Mouse (Mus musculus) forelimb bud, embryonic 11.5 days (tissue): ENCODE measurements around the gene Rhbdl3.

Experiments
- DNase-seq: peaks from one replicate; pipeline ENCODE4 v3.0.0-alpha.2; 2012; ENCODE audit warnings: low read depth, low spot score

Rhbdl3 gene

GRCm38 (mm10) chr11:80300551-80301315 lies at the start of gene Rhbdl3:
Rhbdl3 (plus strand) TSS chr11:80300912.
- no peak for DNase-seq

GRCm38 (mm10) chr11:80264137-80264536 lies 36.6 kb upstream of the Rhbdl3 start:
- no peak for DNase-seq

- DNase-seq: no peak
Observed at GRCm38 (mm10) chr11:80271096-80271495, 29.6 kb upstream of the Rhbdl3 start.

GRCm38 (mm10) chr11:80275011-80275410 lies 25.7 kb upstream of the Rhbdl3 start:
- DNase-seq: no peak

GRCm38 (mm10) chr11:80278054-80278453 lies 22.7 kb upstream of the Rhbdl3 start:
- DNase-seq: no peak

- no peak for DNase-seq
Observed at GRCm38 (mm10) chr11:80283786-80284185, 16.9 kb upstream of the Rhbdl3 start.

- no peak for DNase-seq
Observed at GRCm38 (mm10) chr11:80284641-80285040, 16.1 kb upstream of the Rhbdl3 start.

GRCm38 (mm10) chr11:80287150-80287549 lies 13.6 kb upstream of the Rhbdl3 start:
- DNase-seq: peak; percentile 78

- peak; percentile 60 for DNase-seq
Observed at GRCm38 (mm10) chr11:80289701-80290445, 10.8 kb upstream of the Rhbdl3 start.

GRCm38 (mm10) chr11:80291004-80291403 lies 9.7 kb upstream of the Rhbdl3 start:
- no peak for DNase-seq

- DNase-seq: no peak
Observed at GRCm38 (mm10) chr11:80292463-80292862, 8.2 kb upstream of the Rhbdl3 start.

- DNase-seq: no peak
Observed at GRCm38 (mm10) chr11:80295066-80295465, 5.6 kb upstream of the Rhbdl3 start.

GRCm38 (mm10) chr11:80295785-80296184 lies 4.9 kb upstream of the Rhbdl3 start:
- no peak for DNase-seq

GRCm38 (mm10) chr11:80299513-80300235 lies 1.0 kb upstream of the Rhbdl3 start:
- DNase-seq: no peak

- no peak for DNase-seq
Observed at GRCm38 (mm10) chr11:80301316-80302045, 769 bp downstream of the Rhbdl3 start.

- no peak for DNase-seq
Observed at GRCm38 (mm10) chr11:80302046-80302390, 1.3 kb downstream of the Rhbdl3 start.

- DNase-seq: peak; percentile 57
Observed at GRCm38 (mm10) chr11:80302536-80302935, 1.8 kb downstream of the Rhbdl3 start.

GRCm38 (mm10) chr11:80303746-80304145 lies 3.0 kb downstream of the Rhbdl3 start:
- DNase-seq: no peak

GRCm38 (mm10) chr11:80304846-80305245 lies 4.1 kb downstream of the Rhbdl3 start:
- no peak for DNase-seq

- no peak for DNase-seq
Observed at GRCm38 (mm10) chr11:80308537-80308936, 7.8 kb downstream of the Rhbdl3 start.

GRCm38 (mm10) chr11:80311271-80311670 lies 10.6 kb downstream of the Rhbdl3 start:
- DNase-seq: no peak

GRCm38 (mm10) chr11:80312049-80312448 lies 11.3 kb downstream of the Rhbdl3 start:
- no peak for DNase-seq
